Mouse (Mus musculus): ENCODE data around the gene Nat8f7. TPM values are rescaled to one million over a fixed set of nuclear protein-coding genes. Genes with fewer than 3 reads are reported as not detected.
"Not testable (repeated sequence)": the region's sequence is repeated elsewhere in the genome, so short reads cannot be mapped to it uniquely, and the experiment has no call there.

Gene Nat8f7
- not detected in 2 replicates for polyA plus RNA-seq (2015; fragmentation: Nextera tagmentation; extraction: Ambion mirVana)

DNA sequence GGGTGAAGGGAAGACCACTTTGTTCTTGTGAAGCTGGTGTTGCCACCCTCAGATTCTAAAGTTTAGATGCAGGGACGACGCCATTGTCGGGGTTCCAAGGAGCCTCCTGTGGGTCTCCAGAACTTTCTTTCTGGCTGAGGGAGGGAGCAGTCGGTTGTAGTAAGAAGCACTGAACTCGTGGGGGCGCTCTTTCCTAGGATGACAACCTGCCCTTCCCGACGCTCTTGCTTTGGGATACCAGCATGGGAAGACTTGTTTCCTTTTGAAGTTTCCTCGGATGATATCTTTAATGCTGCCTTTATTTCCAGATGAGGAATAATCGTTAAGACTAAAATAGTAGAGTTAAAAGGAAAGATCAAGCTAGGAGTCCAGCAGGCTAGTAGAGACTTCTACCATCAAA lies at the start of gene Nat8f7:
Gene Nat8f7 (minus strand): TSS at position 101 of the 400 bp plus-strand sequence.
- 83% methylated on average over 10 of the region's 10 CpGs for WGBS
- H3K4me2 ChIP-seq; H3K9ac ChIP-seq; H3K27ac ChIP-seq; ATAC-seq (replicated peaks); H3K36me3 ChIP-seq (replicated peaks); H3K27me3 ChIP-seq (replicated peaks); H3K9me3 ChIP-seq; H3K4me1 ChIP-seq; H3K4me3 ChIP-seq: not testable (repeated sequence)

DNA sequence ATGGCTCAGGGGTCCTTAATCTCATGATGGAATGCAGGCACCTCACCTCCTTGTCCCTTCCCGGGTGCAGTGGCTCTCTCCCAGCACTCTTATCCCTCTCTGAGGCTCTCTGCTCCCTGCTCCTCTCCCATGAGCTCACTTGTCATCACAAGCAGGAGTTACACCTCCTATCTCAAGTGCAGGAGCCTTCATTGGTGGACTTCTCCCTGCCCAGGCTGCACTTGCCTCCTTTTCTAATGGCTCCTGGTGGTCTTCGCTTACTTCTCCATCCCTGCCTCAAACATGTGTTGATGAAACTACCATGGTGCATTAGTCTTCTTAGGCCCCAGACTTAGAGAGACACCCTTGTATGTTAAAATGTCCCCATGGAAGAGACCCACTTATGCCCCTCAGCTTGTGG lies 49.7 kb upstream of the Nat8f7 start:
- not testable (repeated sequence) for H3K27ac ChIP-seq; H3K4me2 ChIP-seq; H3K9ac ChIP-seq; ATAC-seq (replicated peaks); H3K4me1 ChIP-seq; H3K27me3 ChIP-seq (replicated peaks); H3K4me3 ChIP-seq; H3K9me3 ChIP-seq; H3K36me3 ChIP-seq (replicated peaks)
- 56% methylated on average over 2 of the region's 2 CpGs for WGBS

DNA sequence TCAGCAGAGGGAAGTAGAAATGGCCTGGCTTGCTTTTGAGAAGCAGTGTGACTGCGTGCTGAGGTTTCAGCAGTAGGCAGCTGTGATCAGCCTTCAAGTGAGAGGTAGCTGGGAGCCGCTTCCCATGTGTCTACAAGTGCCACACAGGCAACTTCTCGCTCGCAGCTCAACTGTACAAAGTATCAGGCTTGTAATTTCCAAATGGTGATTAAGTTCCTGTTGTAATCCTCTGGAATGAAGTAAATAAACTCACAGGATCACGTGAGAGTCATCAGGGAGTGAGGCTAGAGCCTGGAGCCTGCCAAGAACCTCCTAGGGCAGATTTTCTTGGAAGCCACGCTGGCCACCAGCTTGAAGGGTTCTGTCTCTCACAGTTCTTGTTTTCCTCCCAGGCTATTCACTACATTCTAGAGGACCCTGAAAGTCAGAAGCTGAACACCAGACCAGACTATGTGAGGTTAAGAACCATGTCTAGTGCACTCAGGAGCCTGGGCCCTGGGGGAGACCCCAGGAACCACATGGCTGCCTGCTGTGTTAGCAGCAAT lies 42.8 kb upstream of the Nat8f7 start:
- not testable (repeated sequence) for ATAC-seq (replicated peaks); H3K9ac ChIP-seq; H3K4me2 ChIP-seq; H3K4me1 ChIP-seq; H3K27me3 ChIP-seq (replicated peaks); H3K4me3 ChIP-seq; H3K36me3 ChIP-seq (replicated peaks); H3K9me3 ChIP-seq; H3K27ac ChIP-seq
- 71% methylated on average over 4 of the region's 6 CpGs for WGBS

DNA sequence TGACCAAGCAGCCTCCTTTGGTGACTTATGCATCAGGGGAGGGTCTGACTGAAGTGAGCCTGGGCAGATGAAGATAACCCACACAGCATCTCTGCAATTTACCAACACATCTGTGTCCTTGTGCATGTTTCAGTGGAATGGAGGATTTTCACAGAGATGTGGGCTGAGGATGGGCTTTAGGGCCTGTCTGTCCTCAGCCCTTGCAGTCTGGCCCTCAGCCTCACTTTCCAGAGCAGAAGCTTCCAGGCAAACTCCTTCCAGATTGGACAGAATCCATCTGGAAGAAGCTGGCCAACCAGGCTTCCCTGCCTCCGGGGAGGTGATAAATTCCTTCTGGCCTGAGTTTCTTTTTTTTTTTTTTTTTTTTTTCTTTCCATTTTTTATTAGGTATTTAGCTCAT lies 3.4 kb downstream of the Nat8f7 start:
- not testable (repeated sequence) for ATAC-seq (replicated peaks); H3K4me2 ChIP-seq; H3K4me1 ChIP-seq; H3K27me3 ChIP-seq (replicated peaks); H3K9ac ChIP-seq; H3K36me3 ChIP-seq (replicated peaks); H3K27ac ChIP-seq; H3K4me3 ChIP-seq; H3K9me3 ChIP-seq
- WGBS, result 100% methylated on average over 1 of the region's 1 CpGs

DNA sequence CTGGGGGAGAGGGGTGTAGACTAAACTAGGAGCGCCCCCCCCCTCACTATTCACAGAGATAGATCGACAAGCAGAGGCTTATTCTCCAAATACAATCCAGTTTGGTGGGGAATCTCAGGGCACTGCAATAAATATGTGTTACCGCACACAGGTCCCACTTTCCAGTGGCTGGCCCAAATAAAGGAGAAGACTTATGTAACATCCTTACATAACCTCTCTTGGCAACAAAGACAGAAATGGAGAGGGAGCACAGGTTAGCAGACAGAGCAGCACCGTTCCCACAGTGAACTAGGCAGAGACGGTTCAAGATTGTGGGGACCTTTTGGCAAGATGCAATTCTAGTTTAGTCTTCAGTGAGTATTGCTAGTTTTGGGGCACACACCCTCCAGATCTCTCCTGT lies 3.8 kb downstream of the Nat8f7 start:
- H3K27me3 ChIP-seq (replicated peaks); H3K4me1 ChIP-seq; H3K9ac ChIP-seq; H3K4me3 ChIP-seq; H3K9me3 ChIP-seq; H3K27ac ChIP-seq; ATAC-seq (replicated peaks); H3K4me2 ChIP-seq; H3K36me3 ChIP-seq (replicated peaks): not testable (repeated sequence)
- WGBS, result 96% methylated on average over 5 of the region's 5 CpGs

DNA sequence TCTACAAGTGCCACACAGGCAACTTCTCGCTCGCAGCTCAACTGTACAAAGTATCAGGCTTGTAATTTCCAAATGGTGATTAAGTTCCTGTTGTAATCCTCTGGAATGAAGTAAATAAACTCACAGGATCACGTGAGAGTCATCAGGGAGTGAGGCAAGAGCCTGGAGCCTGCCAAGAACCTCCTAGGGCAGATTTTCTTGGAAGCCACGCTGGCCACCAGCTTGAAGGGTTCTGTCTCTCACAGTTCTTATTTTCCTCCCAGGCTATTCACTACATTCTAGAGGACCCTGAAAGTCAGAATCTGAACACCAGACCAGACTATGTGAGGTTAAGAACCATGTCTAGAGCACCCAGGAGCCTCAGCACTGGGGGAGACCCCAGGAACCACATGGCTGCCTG lies 11.1 kb downstream of the Nat8f7 start:
- not testable (repeated sequence) for H3K9me3 ChIP-seq; H3K4me1 ChIP-seq; H3K4me3 ChIP-seq; H3K27ac ChIP-seq; H3K9ac ChIP-seq; H3K27me3 ChIP-seq (replicated peaks); ATAC-seq (replicated peaks); H3K36me3 ChIP-seq (replicated peaks); H3K4me2 ChIP-seq
- 93% methylated on average over 2 of the region's 4 CpGs for WGBS

Small RNA genes within 50 kb of the gene (microRNA-seq; reads per million reads assigned to microRNA genes)
- gene Gm27317, result not detected

Other genes with a start within 250 kb of the Nat8f7 start
- 11.4 and 11.5 TPM in 2 replicates for gene Fbxo41, start 210.2 kb downstream of the Nat8f7 start, polyA plus RNA-seq (2015; fragmentation: Nextera tagmentation; extraction: Ambion mirVana)
- not detected in 2 replicates for gene Egr4, start 199.6 kb downstream of the Nat8f7 start, polyA plus RNA-seq (2015; fragmentation: Nextera tagmentation; extraction: Ambion mirVana)
- 5.2 and 5.9 TPM in 2 replicates for gene Alms1, start 125.7 kb downstream of the Nat8f7 start, polyA plus RNA-seq (2015; fragmentation: Nextera tagmentation; extraction: Ambion mirVana)
- gene Nat8f3, start 52.5 kb upstream of the Nat8f7 start, polyA plus RNA-seq (2015; fragmentation: Nextera tagmentation; extraction: Ambion mirVana), result 0.28 and 0.36 TPM in 2 replicates
- not detected in 2 replicates for gene Nat8f6, start 107.7 kb upstream of the Nat8f7 start, polyA plus RNA-seq (2015; fragmentation: Nextera tagmentation; extraction: Ambion mirVana)
- gene Nat8f5, start 107.8 kb upstream of the Nat8f7 start, polyA plus RNA-seq (2015; fragmentation: Nextera tagmentation; extraction: Ambion mirVana), result 0.18 and 0.35 TPM in 2 replicates
- 0.26 TPM in 1 of 2 replicates, not detected in the other for gene Nat8, start 118.9 kb upstream of the Nat8f7 start, polyA plus RNA-seq (2015; fragmentation: Nextera tagmentation; extraction: Ambion mirVana)
- 0.05 TPM in 1 of 2 replicates, not detected in the other for gene Nat8f2, start 156.0 kb upstream of the Nat8f7 start, polyA plus RNA-seq (2015; fragmentation: Nextera tagmentation; extraction: Ambion mirVana)
- gene Nat8f4, start 191.7 kb upstream of the Nat8f7 start, polyA plus RNA-seq (2015; fragmentation: Nextera tagmentation; extraction: Ambion mirVana), result 6.1 and 7.1 TPM in 2 replicates
- gene Tprkb, start 198.7 kb upstream of the Nat8f7 start, polyA plus RNA-seq (2015; fragmentation: Nextera tagmentation; extraction: Ambion mirVana), result 39.8 and 49.5 TPM in 2 replicates
- gene Nat8f1, start 202.5 kb upstream of the Nat8f7 start, polyA plus RNA-seq (2015; fragmentation: Nextera tagmentation; extraction: Ambion mirVana), result 19.0 and 22.5 TPM in 2 replicates
- 53.9 and 60.8 TPM in 2 replicates for gene Dusp11, start 248.5 kb upstream of the Nat8f7 start, polyA plus RNA-seq (2015; fragmentation: Nextera tagmentation; extraction: Ambion mirVana)

All from midbrain, embryonic 15.5 days (tissue).